Mouse (Mus musculus) fat pad, adult 2 months (tissue): ENCODE data around the gene Spef2.
"Not testable (repeated sequence)": the region's sequence is repeated elsewhere in the genome, so short reads cannot be mapped to it uniquely, and the experiment has no call there.

Experiments
- DNase-seq: peaks from one replicate; pipeline ENCODE4 v3.0.0-alpha.2; 2011; ENCODE audit warnings: low read depth, low spot score; ENCODE audit errors: extremely low read depth

Gene Spef2

DNA sequence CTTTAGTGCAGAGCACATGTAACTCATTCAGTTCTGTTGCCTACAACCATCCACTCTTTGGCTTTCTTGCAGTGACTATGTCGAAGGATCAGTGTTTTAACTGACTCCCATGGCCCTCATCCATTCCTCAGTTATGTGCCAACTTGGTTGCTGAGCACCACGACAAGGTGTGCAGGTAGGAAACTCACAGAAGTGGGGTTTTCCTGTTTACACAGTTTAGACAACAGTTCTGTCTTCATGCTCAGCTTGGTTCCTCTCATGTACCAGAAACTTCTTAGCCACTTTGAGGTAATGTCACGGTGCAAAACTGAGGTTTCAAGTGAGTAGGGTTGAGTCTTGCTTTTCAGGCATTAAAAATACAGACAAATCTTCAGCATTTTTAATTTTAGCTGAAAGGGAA is 184.5 kb downstream of the Spef2 start:
- DNase-seq, result no peak

GRCm38 (mm10) chr15:9557264-9557663 is 191.4 kb downstream of the Spef2 start:
- DNase-seq, result not testable (repeated sequence)

DNA sequence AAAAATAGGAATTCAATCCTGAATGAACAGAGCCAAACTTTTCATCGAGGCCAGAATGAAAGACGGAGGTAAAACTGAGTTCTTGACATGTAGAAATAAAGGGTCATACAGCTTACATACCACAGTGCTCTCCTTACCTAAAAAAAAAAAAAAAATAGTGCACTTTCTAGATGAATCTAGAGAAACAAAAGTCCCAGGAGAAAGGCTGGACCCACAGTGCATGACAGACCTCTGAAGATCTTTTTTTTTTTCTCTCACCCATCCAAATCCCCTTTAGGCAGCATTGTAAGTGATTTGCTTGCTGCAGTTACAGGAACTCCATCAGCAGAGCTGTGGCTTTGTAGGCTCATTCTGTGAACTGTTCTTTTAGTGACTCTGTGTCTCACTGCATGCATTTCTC is 199.7 kb downstream of the Spef2 start:
- no peak for DNase-seq

DNA sequence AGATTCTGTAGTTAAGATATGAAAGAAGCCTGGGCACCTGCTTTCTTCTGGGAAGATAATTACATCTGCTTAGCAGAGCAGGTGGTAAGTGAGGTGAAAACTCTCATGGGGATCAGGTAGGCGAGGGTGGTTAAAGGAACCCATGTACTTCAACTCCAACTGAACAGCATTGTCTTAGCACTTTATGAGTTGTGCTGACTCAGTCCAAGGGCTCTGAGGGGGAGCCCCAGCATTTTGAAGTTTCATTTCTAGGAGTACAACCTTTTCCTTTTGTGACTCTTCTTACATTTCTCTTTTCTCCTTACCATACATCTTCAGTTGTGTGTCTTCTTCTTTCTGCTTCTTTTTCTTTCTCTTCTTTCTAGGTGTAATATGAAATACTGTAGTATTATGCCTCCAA is 213.5 kb downstream of the Spef2 start:
- DNase-seq, result no peak

- no peak for DNase-seq
Measured at GRCm38 (mm10) chr15:9533356-9533902, 215.2 kb downstream of the Spef2 start.

DNA sequence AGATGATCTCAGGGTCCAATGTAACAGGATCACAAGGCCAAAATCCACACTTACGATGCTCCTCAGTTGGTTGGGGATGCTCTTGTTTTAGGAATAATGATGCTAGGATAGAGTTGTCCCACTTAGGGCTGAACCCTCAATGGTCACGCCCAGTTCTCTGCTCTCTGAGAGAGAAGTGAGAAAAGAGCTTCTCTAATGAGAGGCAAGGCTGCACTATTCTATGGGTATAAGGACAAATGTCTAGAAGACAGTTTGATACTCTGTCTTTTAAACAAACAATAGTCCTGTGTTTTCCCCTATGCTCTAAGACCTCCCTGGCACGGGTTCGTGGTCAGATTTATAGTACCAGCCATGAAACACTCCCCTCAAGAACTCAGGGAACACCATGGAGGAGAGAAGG is 218.6 kb downstream of the Spef2 start, which contains the start of gene Il7r:
Gene Il7r (minus strand): TSS at position 101 of the 400 bp plus-strand sequence.
- no peak for DNase-seq

DNA sequence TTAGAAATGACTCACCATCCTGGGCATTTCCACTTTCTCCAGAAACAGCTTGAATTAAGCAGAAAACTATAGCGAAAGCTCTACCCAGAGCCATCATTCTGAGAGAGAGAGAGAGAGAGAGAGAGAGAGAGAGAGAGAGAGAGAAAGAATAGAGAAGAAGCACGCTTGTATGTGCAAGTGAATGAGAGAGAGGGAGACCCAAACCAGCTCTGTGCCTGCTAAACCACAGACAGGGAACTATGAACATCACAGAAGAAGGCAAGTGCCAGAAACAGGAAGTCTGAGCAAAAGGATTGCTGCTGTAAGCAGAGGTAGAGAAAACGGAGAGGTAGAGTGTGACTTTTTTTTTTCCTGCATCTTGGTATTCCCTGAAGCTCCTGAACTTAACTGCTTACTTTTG is 219.0 kb downstream of the Spef2 start:
- DNase-seq, result no peak
